Comparison of ENCODE assay signal across 16 mouse cellular contexts in the genomic region with DNA sequence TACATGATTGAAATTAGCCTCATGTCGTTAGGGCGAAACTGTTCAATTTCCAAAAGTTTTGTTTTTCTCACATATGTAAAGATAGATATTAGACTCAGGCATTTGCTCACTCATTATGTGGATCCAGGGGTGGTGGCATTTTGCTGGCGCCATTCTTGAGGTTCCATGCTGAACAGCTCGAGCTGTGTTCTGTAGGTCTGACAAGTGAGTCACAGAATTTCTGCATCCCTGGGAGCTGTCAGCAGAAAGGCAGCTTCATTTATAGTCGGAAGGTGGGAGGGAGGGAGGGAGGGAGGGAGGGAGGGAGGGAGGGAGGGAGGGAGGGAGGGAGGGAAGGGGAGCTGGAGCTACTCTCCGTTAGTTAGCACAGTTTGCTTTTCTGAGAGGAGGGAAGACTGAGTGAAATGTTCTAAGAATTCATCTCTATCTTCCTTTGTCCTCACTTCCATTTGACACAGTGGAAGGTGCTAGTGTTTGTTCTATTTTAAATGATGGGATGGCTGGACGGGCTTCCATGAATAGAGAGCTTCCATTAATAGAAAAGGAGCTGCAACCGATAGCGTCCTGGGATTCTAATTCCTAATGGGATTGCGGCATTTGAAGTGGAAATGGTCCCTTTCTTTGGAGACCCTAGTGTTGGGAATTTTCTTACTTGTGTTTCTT.
DNase-seq lines count a peak whose midpoint lies in the region; ATAC-seq lines count a peak whose summit lies in the region.
"Had no signal": no experiment of that assay in that cellular context is flagged by ENCODE, and none has a peak within 500 bp of the region (broad histone marks: within the 10 kb centered on the region; RNA-seq: fewer than 3 reads in every experiment).

No protein-coding gene starts in this region.

- H3K4me2 ChIP-seq in midbrain, embryonic 14.5 days (ENCODE audit: low read length): no peak overlapping the region
- H3K4me2 ChIP-seq in midbrain, embryonic 13.5 days (replicated peaks): no peak overlapping the region
- peak overlapping the region; percentile 34 for H3K4me2 ChIP-seq in heart, embryonic 15.5 days
- H3K4me2 ChIP-seq in kidney, embryonic 14.5 days (replicated peaks; ENCODE audit: low read depth, low read length): no peak overlapping the region
- H3K4me2 ChIP-seq in neural tube, embryonic 15.5 days: no peak overlapping the region
- H3K4me2 ChIP-seq: embryonic facial prominence, embryonic 13.5 days; hindbrain, embryonic 14.5 days; liver, embryonic 11.5 days had no signal

- intact Hi-C loops in heart, postnatal 14 days (cut with DNase I): no loop called here

- no peaks in the 10 kb centered on the region for H3K9me3 ChIP-seq in heart, embryonic 10.5 days
- no peaks in the 10 kb centered on the region for H3K9me3 ChIP-seq in midbrain, embryonic 14.5 days (ENCODE audit: control insufficient read depth, low read length)
- H3K9me3 ChIP-seq in midbrain, embryonic 13.5 days: no peaks in the 10 kb centered on the region
- no peaks in the 10 kb centered on the region for H3K9me3 ChIP-seq in heart, embryonic 15.5 days (replicated peaks)
- no peaks in the 10 kb centered on the region for H3K9me3 ChIP-seq in kidney, embryonic 14.5 days (ENCODE audit: control insufficient read depth, low read length)
- no peaks in the 10 kb centered on the region for H3K9me3 ChIP-seq in neural tube, embryonic 15.5 days (replicated peaks)
- H3K9me3 ChIP-seq: embryonic facial prominence, embryonic 13.5 days had no signal

- ATAC-seq in midbrain, embryonic 14.5 days (ENCODE audit: low FRiP score, low TSS enrichment): no peak
- ATAC-seq in midbrain, embryonic 13.5 days: no peak
- ATAC-seq in heart, embryonic 15.5 days (replicated peaks; ENCODE audit: insufficient number of reproducible peaks, insufficient read depth, low FRiP score, low read depth): peak; percentile 43
- no peak for ATAC-seq in kidney, embryonic 14.5 days (ENCODE audit: low FRiP score, low TSS enrichment)
- no peak for ATAC-seq in neural tube, embryonic 15.5 days (ENCODE audit: low FRiP score)
- ATAC-seq: lung, postnatal 0 days had no signal

- H3K27ac ChIP-seq in heart, embryonic 10.5 days: peak overlapping the region; percentile 77
- no peak overlapping the region for H3K27ac ChIP-seq in midbrain, embryonic 14.5 days (replicated peaks; ENCODE audit: low read depth, low read length)
- H3K27ac ChIP-seq in midbrain, embryonic 13.5 days: no peak overlapping the region
- H3K27ac ChIP-seq in heart, embryonic 15.5 days: peak overlapping the region; percentile 85
- no peak overlapping the region for H3K27ac ChIP-seq in kidney, embryonic 14.5 days (ENCODE audit: low read depth, low read length)
- H3K27ac ChIP-seq in neural tube, embryonic 15.5 days (replicated peaks): no peak overlapping the region
- H3K27ac ChIP-seq: embryonic facial prominence, embryonic 13.5 days; hindbrain, embryonic 14.5 days had no signal

- no peak overlapping the region for H3K4me3 ChIP-seq in heart, embryonic 10.5 days
- H3K4me3 ChIP-seq in midbrain, embryonic 14.5 days (replicated peaks; ENCODE audit: low read depth, low read length): no peak overlapping the region
- no peak overlapping the region for H3K4me3 ChIP-seq in midbrain, embryonic 13.5 days (replicated peaks)
- H3K4me3 ChIP-seq in heart, embryonic 15.5 days: no peak overlapping the region
- H3K4me3 ChIP-seq in kidney, embryonic 14.5 days (ENCODE audit: low read length): no peak overlapping the region
- H3K4me3 ChIP-seq in neural tube, embryonic 15.5 days (replicated peaks): no peak overlapping the region
- H3K4me3 ChIP-seq: embryonic facial prominence, embryonic 13.5 days had no signal

- DNase-seq in heart, embryonic 10.5 days (ENCODE audit: low spot score): no peak
- no peak for DNase-seq in heart, postnatal 14 days
- DNase-seq in midbrain, embryonic 14.5 days: peak; percentile 8
- DNase-seq in right cerebral cortex, postnatal 25 days: peak; percentile 47
- DNase-seq: cerebellum, postnatal 14 days; kidney, adult 18-20 months; thymus, adult 2 months had no signal

- H3K27me3 ChIP-seq in heart, embryonic 10.5 days (ENCODE audit: insufficient read depth, poor library complexity, severe bottlenecking): no peaks in the 10 kb centered on the region
- no peaks in the 10 kb centered on the region for H3K27me3 ChIP-seq in midbrain, embryonic 14.5 days (ENCODE audit: control insufficient read depth, insufficient read depth, low read length)
- H3K27me3 ChIP-seq in midbrain, embryonic 13.5 days: no peaks in the 10 kb centered on the region
- no peaks in the 10 kb centered on the region for H3K27me3 ChIP-seq in heart, embryonic 15.5 days
- no peaks in the 10 kb centered on the region for H3K27me3 ChIP-seq in kidney, embryonic 14.5 days (ENCODE audit: control insufficient read depth, insufficient read depth, low read length)
- no peaks in the 10 kb centered on the region for H3K27me3 ChIP-seq in neural tube, embryonic 15.5 days (replicated peaks)
- H3K27me3 ChIP-seq: CH12.LX; embryonic facial prominence, embryonic 13.5 days had no signal

- 38% methylated on average over 10 of the region's 10 CpGs for WGBS in heart, embryonic 10.5 days
- 49% methylated on average over 10 of the region's 10 CpGs for whole genome bisulfite sequencing in midbrain, embryonic 14.5 days
- 53% methylated on average over 9 of the region's 10 CpGs for WGBS in midbrain, embryonic 13.5 days
- 40% methylated on average over 9 of the region's 10 CpGs for WGBS in heart, embryonic 15.5 days
- 67% methylated on average over 9 of the region's 10 CpGs for WGBS in kidney, embryonic 14.5 days
- WGBS in neural tube, embryonic 15.5 days: 66% methylated on average over 10 of the region's 10 CpGs

- H3K4me1 ChIP-seq in heart, embryonic 10.5 days: peaks cover 42% of the 10 kb centered on the region
- H3K4me1 ChIP-seq in midbrain, embryonic 14.5 days (ENCODE audit: control insufficient read depth, insufficient read depth, low read length): no peaks in the 10 kb centered on the region
- H3K4me1 ChIP-seq in midbrain, embryonic 13.5 days (replicated peaks): no peaks in the 10 kb centered on the region
- peaks cover 46% of the 10 kb centered on the region for H3K4me1 ChIP-seq in heart, embryonic 15.5 days (replicated peaks)
- no peaks in the 10 kb centered on the region; the same call in 1 of the 2 replicates for H3K4me1 ChIP-seq in kidney, embryonic 14.5 days (ENCODE audit: control insufficient read depth, insufficient read depth, low read length)
- H3K4me1 ChIP-seq in neural tube, embryonic 15.5 days: no peaks in the 10 kb centered on the region

- H3K9ac ChIP-seq in midbrain, embryonic 14.5 days (replicated peaks; ENCODE audit: low read length): no peak overlapping the region
- H3K9ac ChIP-seq in midbrain, embryonic 13.5 days (replicated peaks): no peak overlapping the region
- no peak overlapping the region for H3K9ac ChIP-seq in heart, embryonic 15.5 days
- no peak overlapping the region for H3K9ac ChIP-seq in kidney, embryonic 14.5 days (ENCODE audit: low read depth, low read length)
- H3K9ac ChIP-seq in neural tube, embryonic 15.5 days (replicated peaks): no peak overlapping the region
- H3K9ac ChIP-seq: embryonic facial prominence, embryonic 13.5 days; hindbrain, embryonic 14.5 days had no signal

- no peaks in the 10 kb centered on the region for H3K36me3 ChIP-seq in heart, embryonic 10.5 days
- H3K36me3 ChIP-seq in midbrain, embryonic 14.5 days (ENCODE audit: control insufficient read depth, insufficient read depth, low read length): no peaks in the 10 kb centered on the region
- H3K36me3 ChIP-seq in midbrain, embryonic 13.5 days: no peaks in the 10 kb centered on the region
- H3K36me3 ChIP-seq in heart, embryonic 15.5 days: no peaks in the 10 kb centered on the region
- H3K36me3 ChIP-seq in kidney, embryonic 14.5 days (ENCODE audit: control insufficient read depth, insufficient read depth, low read length): no peaks in the 10 kb centered on the region
- H3K36me3 ChIP-seq in neural tube, embryonic 15.5 days: no peaks in the 10 kb centered on the region
- H3K36me3 ChIP-seq: embryonic facial prominence, embryonic 13.5 days had no signal

Comparison
In these comparisons a context has a peak if more than half of its experiments do, and no peak if none do; other contexts are left out.
1. DNase-seq: peak in midbrain, embryonic 14.5 days (single experiment) and right cerebral cortex, postnatal 25 days (single experiment); none in heart, embryonic 10.5 days (single experiment) and heart, postnatal 14 days (0 of 2).
2. H3K27ac ChIP-seq: peak in heart, embryonic 10.5 days (single experiment) and heart, embryonic 15.5 days (single experiment); none in midbrain, embryonic 14.5 days (single experiment), midbrain, embryonic 13.5 days (single experiment), kidney, embryonic 14.5 days (single experiment) and neural tube, embryonic 15.5 days (single experiment).